Mouse (Mus musculus): ENCODE measurements at regions not wholly inside any gene's neighbourhood (a gene's known extent, or its start where the extent isn't known, plus 50 kb on each side); places are given as distances from the start of the nearest gene placed in this dataset.

DNA sequence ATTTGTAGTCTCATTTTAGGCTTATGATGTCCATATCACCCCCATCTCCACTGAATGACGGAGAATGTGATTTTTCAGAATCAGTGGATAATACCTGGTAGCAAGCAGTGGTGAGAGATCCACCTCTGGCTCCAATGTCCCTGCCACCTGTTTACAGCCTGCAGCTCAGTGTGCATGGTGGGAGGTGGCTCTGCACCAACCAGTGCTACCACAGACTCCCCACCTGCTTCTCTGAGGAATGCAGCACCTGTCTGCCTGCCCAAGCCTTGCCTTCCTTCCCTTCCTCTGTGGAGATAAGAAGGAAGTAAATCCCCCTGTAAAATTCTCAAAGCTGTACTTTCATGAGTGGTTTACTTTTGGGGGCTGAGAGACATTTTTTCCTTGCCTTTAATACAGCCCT, 95.9 kb upstream of the Shh start:
- no peak for DNase-seq (ENCODE audit: low read depth, low spot score)

- DNase-seq (ENCODE audit: low read depth, low spot score): no peak
Observed at GRCm38 (mm10) chr5:28553543-28553942, 86.5 kb upstream of the Shh start.

DNA sequence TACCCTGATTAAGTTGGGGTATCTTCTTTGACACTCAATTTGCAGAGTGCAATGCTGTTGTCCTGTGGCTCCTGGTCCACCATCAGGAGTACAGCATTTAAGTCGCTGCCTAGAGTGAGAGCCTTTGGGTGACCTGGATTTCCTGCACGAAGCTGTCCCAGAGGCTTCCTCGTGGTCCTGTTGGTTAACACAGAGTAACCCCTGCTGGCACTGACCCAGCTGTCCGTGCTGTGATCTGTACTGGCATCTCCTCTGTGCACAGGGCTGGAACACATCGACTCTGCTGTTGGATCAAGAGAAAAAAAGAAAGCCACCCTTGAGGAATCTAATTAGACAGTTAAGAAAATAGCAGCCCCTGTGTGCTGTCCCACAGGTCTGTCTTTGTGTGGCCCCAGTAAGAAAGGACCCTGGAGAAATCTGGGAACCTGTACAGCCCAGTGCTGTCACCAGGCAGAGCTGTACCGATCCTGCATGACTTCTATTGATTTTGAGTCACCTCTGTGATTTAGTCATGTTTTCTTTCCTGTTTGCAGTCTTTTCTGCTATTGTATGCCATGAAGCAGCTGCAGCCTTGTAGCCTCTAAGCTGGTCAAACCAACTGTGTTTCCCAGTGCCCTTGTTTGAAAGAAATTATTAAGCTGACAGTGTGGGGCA, 63.3 kb upstream of the Shh start:
- DNase-seq (ENCODE audit: low read depth, low spot score): no peak

DNA sequence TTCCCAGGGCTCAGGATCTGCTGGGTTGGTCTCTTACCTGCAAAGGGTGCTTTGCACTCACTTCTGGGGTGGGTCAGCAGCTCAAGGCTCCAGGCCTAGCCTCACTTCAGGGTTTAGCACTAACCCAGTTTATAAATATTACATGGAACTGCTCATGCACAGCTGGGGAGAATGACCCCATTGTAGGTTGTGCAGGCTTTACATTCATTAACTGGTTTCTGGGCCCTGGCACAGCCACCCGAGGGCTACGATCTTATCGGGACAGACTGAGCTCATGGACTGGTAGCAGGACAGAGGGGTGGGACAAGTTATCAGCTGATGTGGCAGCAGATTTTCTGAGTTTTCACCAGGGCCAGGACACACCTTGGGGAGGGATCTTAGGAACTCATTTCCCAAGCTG, 59.4 kb upstream of the Shh start:
- no peak for DNase-seq (ENCODE audit: low read depth, low spot score)

DNA sequence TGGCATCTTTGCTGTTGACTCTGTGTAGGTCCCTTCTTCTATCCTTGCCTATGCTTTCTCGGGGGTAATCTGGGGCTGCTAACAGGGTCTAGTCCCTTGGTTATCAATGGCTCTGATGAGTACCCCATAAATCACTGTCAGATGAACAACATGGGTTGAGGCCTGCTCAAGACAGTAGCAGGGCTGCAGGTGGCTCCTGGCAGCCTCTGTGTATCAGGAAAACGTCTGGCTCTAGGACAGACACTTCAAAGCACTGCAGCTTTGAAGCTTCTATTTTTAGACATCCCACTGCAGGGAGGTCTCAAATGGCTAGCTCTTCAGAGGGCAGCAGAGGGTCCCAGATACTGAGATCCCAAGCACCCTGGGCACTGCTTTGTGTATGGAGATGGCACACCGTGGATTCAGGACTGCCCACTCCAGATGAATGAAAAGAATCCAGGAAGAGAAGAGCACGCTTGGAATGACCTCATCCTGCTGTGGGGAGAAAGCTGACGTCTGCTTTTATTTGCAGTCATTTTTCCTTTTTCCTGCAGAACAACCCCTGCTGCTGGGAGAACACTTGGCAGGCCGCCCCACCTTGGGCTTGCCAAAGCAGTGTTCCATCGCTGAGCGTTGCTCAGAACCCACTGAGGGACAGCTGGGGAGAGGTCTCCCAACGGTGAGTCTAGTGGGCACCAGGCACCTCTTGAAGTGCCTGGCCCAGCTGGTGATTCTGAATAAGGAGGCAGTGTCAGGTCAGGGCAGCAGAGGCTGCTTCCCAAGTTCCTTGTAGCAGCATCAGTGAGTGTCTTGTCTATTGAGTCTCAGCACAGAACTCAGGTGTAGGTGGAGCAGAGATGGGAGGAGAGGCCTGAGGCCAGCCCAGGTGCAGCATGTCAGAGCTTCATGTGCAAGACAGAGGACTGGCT, 54.0 kb upstream of the Shh start:
- no peak for DNase-seq (ENCODE audit: low read depth, low spot score)

GRCm38 (mm10) chr5:28519059-28519543, 52.0 kb upstream of the Shh start:
- DNase-seq (ENCODE audit: low read depth, low spot score): no peak
